Mouse (Mus musculus): ENCODE results near the gene Grk3.

GRCm38 (mm10) chr5:112886687-112887491 is 128.7 kb downstream of the Grk3 start:
- TF ChIP-seq POLR2A (IDR thresholded peaks at IDR 0.05; ENCODE audit: extremely low read depth, insufficient read depth, low read length) (no peak), CTCF (IDR thresholded peaks at IDR 0.05; ENCODE audit: low read depth, low read length) (no peak)

Data from liver, adult 2 months (tissue).